Mouse (Mus musculus) lung, postnatal 0 days (tissue): Measurements from ENCODE around the gene Pdk1. TPM values are rescaled to one million over a fixed set of nuclear protein-coding genes. Genes with fewer than 3 reads are reported as not detected.

Source experiments
- ATAC-seq: fragments of 200-750 bp; cut with Nextera tagmentation; 2 replicates; pipeline ENCODE4 v1.8.0; 2017; ENCODE audit warnings: moderate library complexity
- DNase-seq: peaks from one replicate; pipeline ENCODE4 v3.0.0-alpha.2; 2016; ENCODE audit warnings: low spot score
- H3K27ac ChIP-seq: fragments of 300-500 bp; sonication (generic); 2 replicates; pipeline ENCODE4 v1.5.1; 2014; ENCODE audit warnings: antibody characterized with exemption, mild to moderate bottlenecking, low read length, mixed read lengths
- H3K27me3 ChIP-seq: fragments of 300-500 bp; sonication (generic); replicated peaks from 2 replicates; pipeline ENCODE4 v1.6.1; 2014; ENCODE audit warnings: low read length, mixed read lengths; ENCODE audit not compliant: insufficient read depth
- H3K36me3 ChIP-seq: fragments of 300-500 bp; sonication (generic); 2 replicates; pipeline ENCODE4 v1.6.1; 2014; ENCODE audit warnings: low read length, mixed read lengths; ENCODE audit not compliant: insufficient read depth
- H3K4me1 ChIP-seq: fragments of 300-500 bp; sonication (generic); 2 replicates; pipeline ENCODE4 v1.6.1; 2014; ENCODE audit warnings: antibody characterized with exemption, low read depth, low read length, mixed read lengths; ENCODE audit not compliant: insufficient read depth
- H3K4me2 ChIP-seq: fragments of 300-500 bp; sonication (generic); replicated peaks from 2 replicates; pipeline ENCODE4 v1.6.1; 2014; ENCODE audit warnings: low read depth, mild to moderate bottlenecking, low read length, moderate library complexity, mixed read lengths
- H3K4me3 ChIP-seq: fragments of 300-500 bp; sonication (generic); 2 replicates; pipeline ENCODE4 v1.5.1; 2014; ENCODE audit warnings: low read depth, low read length
- H3K9ac ChIP-seq: fragments of 300-500 bp; sonication (generic); replicated peaks from 2 replicates; pipeline ENCODE4 v1.6.1; 2014; ENCODE audit warnings: low read depth, mild to moderate bottlenecking
- H3K9me3 ChIP-seq: fragments of 300-500 bp; sonication (generic); 2 replicates; pipeline ENCODE4 v1.6.1; 2016; ENCODE audit warnings: low read length, mixed read lengths
- CTCF ChIP-seq: IDR thresholded peaks from 2 replicates; pipeline ENCODE4 v1.5.1; 2016; ENCODE audit warnings: antibody characterized with exemption, mild to moderate bottlenecking
- EP300 ChIP-seq: IDR thresholded peaks from 2 replicates; pipeline ENCODE4 v1.6.1; 2016; ENCODE audit warnings: antibody characterized with exemption, mild to moderate bottlenecking, control low read depth
- WGBS: fragments of 180-500 bp; shearing (Covaris S2); extraction: QIAGEN DNeasy Blood & Tissue Kit; methylation state at CpG from one replicate; pipeline ENCODE4 v1.1.7; 2014; 5-methylcytosine and 5-hydroxymethylcytosine counted together
- polyA plus RNA-seq: library from polyadenylated mRNA; unstranded; fragments of >200 nt; fragmentation: Nextera tagmentation; extraction: Ambion mirVana; gene quantifications from 2 replicates; pipeline ENCODE4 v1.2.1, GENCODE M21; 2015

Pdk1 gene
- polyA plus RNA-seq, 1 experiment from 2014 or later: 21.1 TPM

- Histone ChIP-seq H3K9ac (no peak overlapping the region), H3K4me1 (no peaks in the 10 kb centered on the region), H3K27me3 (no peaks in the 10 kb centered on the region), H3K4me2 (no peak overlapping the region), H3K36me3 (no peaks in the 10 kb centered on the region), H3K4me3 (no peak overlapping the region), H3K9me3 (no peaks in the 10 kb centered on the region), H3K27ac (no peak overlapping the region)
- WGBS: 97% methylated on average over 1 of the region's 1 CpGs
- DNase-seq: no peak
- TF ChIP-seq EP300 (no peak), CTCF (no peak)
- ATAC-seq: no peak
Observed at GRCm38 (mm10) chr2:71868256-71868655, 4.8 kb upstream of the Pdk1 start.

- Histone ChIP-seq H3K36me3 (no peaks in the 10 kb centered on the region), H3K27me3 (no peaks in the 10 kb centered on the region), H3K4me2 (peak overlapping the region; percentile 90; the same call in 1 of the 2 replicates), H3K27ac (no peak overlapping the region), H3K9ac (no peak overlapping the region), H3K9me3 (no peaks in the 10 kb centered on the region), H3K4me3 (peak overlapping the region; percentile 74; the same call in 1 of the 2 replicates), H3K4me1 (peaks cover 8% of the 10 kb centered on the region; the same call in 1 of the 2 replicates)
- DNase-seq: no peak
- TF ChIP-seq CTCF (no peak), EP300 (no peak)
- ATAC-seq: no peak
- 71% methylated on average over 10 of the region's 10 CpGs for WGBS
Observed at GRCm38 (mm10) chr2:71872141-71872540, 883 bp upstream of the Pdk1 start.

GRCm38 (mm10) chr2:71873474-71874322 lies 674 bp downstream of the Pdk1 start:
- peaks cover 8% of the 10 kb centered on the region; the same call in 1 of the 2 replicates for H3K4me1 ChIP-seq
- H3K27ac ChIP-seq: peak overlapping the region; percentile 91
- no peaks in the 10 kb centered on the region for H3K36me3 ChIP-seq
- TF ChIP-seq EP300 (no peak), CTCF (no peak)
- DNase-seq (peak; percentile 69), ATAC-seq (peak; percentile 51)
- H3K4me3 ChIP-seq: peak overlapping the region; percentile 74
- H3K27me3 ChIP-seq: no peaks in the 10 kb centered on the region
- H3K9me3 ChIP-seq: no peaks in the 10 kb centered on the region
- H3K4me2 ChIP-seq: peak overlapping the region; percentile 90
- WGBS: 1% methylated on average over 43 of the region's 51 CpGs
- H3K9ac ChIP-seq: peak overlapping the region; percentile 71

- H3K27ac ChIP-seq: no peak overlapping the region
- no peak overlapping the region for H3K4me3 ChIP-seq
- no peak overlapping the region for H3K9ac ChIP-seq
- peak overlapping the region; percentile 90; the same call in 1 of the 2 replicates for H3K4me2 ChIP-seq
- H3K9me3 ChIP-seq: no peaks in the 10 kb centered on the region
- TF ChIP-seq EP300 (no peak), CTCF (no peak)
- peaks cover 8% of the 10 kb centered on the region; the same call in 1 of the 2 replicates for H3K4me1 ChIP-seq
- WGBS: 61% methylated on average over 2 of the region's 2 CpGs
- no peaks in the 10 kb centered on the region for H3K36me3 ChIP-seq
- DNase-seq (no peak), ATAC-seq (no peak)
- H3K27me3 ChIP-seq: no peaks in the 10 kb centered on the region
Observed at GRCm38 (mm10) chr2:71874422-71874821, 1.4 kb downstream of the Pdk1 start.

GRCm38 (mm10) chr2:71874836-71875235 lies 1.8 kb downstream of the Pdk1 start:
- Histone ChIP-seq H3K27ac (no peak overlapping the region), H3K36me3 (no peaks in the 10 kb centered on the region), H3K4me2 (no peak overlapping the region; the same call in 1 of the 2 replicates), H3K4me3 (no peak overlapping the region), H3K9ac (no peak overlapping the region), H3K9me3 (no peaks in the 10 kb centered on the region), H3K4me1 (peaks cover 8% of the 10 kb centered on the region; the same call in 1 of the 2 replicates), H3K27me3 (no peaks in the 10 kb centered on the region)
- WGBS: 79% methylated on average over 2 of the region's 2 CpGs
- ATAC-seq: no peak
- no peak for DNase-seq
- TF ChIP-seq CTCF (no peak), EP300 (no peak)

GRCm38 (mm10) chr2:71877865-71878264 lies 4.8 kb downstream of the Pdk1 start:
- no peak overlapping the region for H3K27ac ChIP-seq
- no peaks in the 10 kb centered on the region for H3K36me3 ChIP-seq
- ATAC-seq (no peak), DNase-seq (no peak)
- no peak overlapping the region for H3K4me3 ChIP-seq
- H3K9me3 ChIP-seq: no peaks in the 10 kb centered on the region
- WGBS: 90% methylated on average over 4 of the region's 4 CpGs
- no peak for TF ChIP-seq EP300
- no peak for TF ChIP-seq CTCF
- no peak overlapping the region for H3K9ac ChIP-seq
- H3K27me3 ChIP-seq: no peaks in the 10 kb centered on the region
- no peak overlapping the region for H3K4me2 ChIP-seq
- H3K4me1 ChIP-seq: peaks cover 8% of the 10 kb centered on the region; the same call in 1 of the 2 replicates
